Mouse (Mus musculus) spleen, adult 12 weeks (tissue): Measurements from ENCODE around the gene Banp.

ENCODE experiments used
- DNase-seq: peaks from one replicate; pipeline ENCODE4 v3.0.0; 2022; ENCODE audit warnings: low spot score

Gene Banp

DNA sequence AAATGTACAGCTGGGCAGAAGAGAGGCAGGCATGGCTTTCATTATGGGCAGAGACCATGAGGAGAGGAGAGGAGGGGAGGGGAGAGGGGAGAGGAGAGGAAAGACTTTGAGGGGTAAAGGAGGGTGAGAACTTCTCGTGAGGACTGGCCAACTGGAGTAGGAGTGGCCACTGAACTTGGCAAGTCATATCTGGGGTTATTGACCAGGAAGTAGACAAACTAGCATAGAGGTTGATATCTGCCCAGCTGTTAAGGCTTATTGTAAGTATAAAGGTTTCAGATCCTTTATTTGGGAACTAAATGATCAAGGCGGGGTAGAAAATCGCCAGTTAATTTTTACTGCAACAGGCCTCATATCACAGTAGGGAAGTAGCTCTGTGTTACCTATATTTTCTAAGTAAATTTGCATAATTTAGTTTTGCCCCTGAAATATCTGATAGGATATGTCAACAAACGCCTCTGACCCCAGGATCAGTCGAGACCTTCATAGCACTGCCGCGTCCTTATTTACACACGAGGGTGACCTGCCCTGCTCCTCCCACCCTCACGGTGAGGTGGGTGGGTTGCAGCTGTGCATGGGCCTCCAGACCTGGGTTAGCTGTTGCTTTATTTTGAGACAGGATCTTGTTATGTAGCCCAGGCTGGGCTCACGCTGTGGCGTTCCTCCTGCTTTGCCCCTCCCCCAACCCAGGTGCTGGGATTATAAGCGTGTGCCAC is 113.1 kb downstream of the Banp start:
- DNase-seq: no peak

DNA sequence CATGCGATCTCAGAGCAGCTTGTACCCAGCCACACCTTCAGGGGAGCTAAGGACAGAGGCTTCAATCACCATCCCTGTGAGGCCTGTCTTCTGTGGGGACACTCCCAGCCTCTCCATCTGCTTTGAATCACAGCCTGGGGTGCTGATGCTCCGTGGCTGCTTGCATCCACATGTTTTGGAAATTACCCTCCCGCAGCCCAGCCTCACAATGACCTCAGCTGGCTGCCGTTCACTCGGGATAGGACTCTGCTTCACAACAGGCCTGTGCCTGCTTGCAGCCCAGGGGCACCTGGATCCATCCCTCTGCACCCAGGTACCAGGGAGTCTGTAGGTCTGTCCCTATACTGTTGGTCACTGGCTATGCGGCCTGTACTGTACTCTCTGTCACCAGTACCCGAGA is 114.8 kb downstream of the Banp start:
- no peak for DNase-seq

DNA sequence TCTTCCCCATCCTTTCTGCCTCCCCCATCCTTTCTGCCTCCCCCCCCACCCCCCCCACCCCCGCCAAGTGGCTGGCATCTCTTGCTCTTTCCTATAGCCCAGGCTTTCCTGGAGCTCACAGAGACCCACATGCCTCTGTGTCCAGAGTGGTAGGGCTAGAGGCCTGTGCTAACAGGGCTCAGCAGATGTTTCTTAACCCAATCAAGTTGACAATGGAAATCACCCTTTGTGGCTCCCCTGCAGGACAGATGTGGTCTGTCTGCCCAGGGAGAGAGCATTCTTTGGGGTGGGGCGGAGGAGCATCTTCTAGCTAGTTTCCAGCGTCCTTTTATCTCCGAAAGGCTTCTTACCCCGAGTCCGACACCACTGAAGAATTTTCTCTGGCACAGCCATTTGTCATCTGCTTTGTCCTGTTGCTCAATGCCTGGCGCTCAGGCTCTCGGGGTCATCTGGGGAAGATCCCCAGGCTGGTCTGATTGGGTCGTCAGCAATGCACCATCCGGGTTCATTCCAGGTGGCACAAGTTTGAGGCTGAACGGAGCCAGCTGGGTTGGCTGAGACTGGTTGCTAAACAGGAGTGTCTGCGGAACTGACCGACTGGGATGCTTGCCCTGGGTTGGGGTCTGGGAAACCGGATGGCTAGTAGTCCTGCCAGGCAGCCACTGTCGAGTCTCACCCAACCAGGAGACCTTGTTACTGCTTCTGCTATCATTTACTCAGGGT is 118.4 kb downstream of the Banp start:
- no peak for DNase-seq

DNA sequence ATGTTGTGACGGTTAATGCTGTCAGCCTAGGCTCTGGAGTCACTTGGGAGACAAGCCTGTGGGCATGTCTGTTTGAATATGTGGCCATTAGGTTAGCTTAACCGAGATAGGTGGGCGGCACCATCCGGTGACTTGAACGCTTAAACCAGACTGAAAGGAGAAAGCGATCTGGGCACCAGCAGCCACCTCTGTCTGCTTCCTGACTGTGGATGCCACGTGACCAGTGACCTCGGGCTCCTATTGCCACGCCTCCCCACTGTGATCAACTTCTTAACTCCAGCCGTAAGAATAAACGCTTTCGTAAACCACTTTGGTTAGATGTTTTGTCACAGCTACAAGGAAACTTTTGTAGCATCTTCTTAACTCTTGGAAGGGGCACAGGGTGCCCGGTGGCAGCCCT is 119.1 kb downstream of the Banp start:
- no peak for DNase-seq

DNA sequence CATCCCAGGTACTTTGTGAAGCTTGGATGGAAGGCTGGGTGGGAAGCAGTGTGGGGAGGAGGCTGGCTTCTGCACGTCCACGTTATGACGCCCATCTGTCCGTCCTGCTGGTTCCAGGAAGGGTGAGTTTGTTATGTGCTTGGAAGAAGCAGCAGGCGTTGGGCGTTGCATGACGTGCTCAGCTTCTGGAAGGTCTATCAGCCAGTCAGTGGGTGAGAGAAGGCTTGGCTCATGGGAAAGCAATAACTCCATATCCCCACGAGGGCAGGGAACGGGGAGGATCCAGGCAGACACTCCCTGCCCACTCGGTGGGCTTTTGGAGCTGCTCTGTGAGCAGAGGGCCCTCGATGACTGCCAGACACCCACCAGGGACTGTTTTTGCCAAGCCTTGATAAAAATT is 119.7 kb downstream of the Banp start:
- DNase-seq: no peak

DNA sequence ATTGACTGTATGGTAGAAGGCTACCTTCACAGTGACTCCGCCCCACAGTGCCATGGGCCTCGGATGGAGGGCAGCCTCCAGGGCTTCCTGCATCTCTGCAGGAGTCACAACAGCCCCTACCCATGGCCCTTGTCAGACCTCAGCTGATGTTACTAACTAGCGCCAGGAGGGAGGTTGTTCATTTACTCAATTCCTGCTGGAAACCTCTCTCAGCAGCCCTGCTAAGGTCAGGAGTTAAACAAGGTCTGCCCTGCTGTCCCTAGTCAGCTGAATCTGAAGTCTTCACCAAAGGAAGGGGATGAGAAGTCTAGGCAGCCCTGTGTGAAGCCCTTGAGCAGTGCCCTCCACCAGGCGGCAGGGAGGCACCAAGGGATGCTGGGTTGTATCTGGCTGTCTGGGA is 121.6 kb downstream of the Banp start:
- DNase-seq: no peak

DNA sequence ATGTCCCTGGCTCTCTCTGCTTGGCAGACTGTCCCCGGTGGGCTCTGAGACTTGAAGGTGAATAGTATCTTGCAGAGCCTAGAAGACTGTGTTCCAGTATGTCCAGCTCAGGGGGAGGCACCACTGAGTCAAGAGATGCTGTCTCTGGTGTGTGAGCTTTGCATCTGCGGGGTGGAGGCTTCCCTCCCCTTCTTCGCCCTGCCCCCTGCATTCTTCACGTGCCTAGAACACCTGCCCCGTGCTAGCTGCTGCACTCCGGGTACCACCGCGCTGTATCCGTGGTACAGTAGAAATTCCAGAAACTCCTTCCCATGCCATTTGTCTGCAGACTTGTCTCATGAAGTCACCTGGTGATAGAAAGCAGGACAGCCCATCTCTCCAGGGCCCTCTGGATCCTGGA is 124.4 kb downstream of the Banp start:
- DNase-seq: no peak

DNA sequence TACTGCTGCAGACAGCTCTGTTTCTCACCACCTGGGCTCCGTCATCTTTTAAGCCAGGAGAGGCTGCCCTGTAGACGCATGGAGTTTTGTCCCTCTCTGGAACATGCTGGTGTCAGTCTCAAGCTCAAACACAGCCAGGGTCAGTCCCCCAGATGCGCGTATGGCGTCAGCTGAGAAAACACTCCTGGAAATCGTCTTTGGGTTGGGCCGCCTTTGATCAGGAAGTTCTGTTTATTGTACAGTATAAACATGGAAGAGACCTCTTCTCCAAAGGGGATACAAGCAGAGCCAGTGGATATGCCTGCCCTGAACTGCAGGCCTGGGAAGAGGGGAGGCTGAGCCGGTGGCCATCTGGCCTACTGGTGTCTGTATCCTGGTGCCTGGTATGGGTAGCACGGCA is 124.9 kb downstream of the Banp start:
- no peak for DNase-seq

DNA sequence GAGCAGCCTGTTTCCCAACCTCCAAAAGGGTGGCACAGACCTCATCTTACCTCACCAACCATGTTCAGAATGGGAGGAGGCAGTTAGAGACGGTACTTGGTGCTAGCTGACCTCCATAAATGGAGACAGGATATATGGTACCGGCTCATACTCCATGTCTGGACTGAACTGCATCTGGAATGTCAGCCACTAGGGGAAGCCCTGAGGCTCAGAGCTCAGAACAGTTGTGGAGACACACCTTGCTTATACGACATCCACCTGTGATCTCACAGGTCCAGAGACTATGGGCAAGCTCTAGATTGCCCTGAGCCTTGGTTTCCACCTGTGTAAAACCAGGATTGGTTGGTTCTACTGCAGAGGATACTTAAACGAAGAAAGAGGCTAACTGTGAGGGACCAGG is 125.4 kb downstream of the Banp start:
- no peak for DNase-seq

DNA sequence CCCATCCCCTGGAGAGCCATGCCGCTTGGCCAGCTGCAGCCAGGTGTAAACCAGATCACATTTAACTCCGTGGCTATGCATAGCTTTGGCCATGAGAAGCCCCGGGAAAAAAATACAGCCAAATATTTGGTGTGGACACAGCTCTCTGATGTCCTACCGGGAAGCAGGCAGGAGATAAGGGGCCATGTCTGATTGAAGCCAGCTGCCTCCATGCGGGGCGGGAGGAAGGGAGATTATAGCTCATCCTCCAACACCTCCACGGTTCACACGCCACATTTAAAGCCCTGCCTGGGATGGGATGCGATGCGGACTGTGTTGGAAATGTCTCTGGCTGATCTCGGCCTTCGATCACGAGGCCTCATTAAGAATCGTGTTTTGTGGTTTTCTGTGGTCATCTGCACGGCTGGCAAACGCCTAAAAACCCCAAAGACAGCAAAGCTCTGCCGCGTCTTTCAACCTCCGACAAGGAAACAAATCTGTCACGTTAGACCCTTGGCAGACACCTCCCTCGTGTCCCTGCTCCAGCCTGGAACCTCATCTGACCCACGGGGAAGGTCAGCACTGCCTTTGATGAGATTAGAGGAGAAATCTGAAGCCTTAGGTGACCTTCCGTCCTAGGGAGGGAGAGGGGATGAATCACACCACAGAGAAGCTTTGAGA is 126.8 kb downstream of the Banp start:
- DNase-seq: no peak

DNA sequence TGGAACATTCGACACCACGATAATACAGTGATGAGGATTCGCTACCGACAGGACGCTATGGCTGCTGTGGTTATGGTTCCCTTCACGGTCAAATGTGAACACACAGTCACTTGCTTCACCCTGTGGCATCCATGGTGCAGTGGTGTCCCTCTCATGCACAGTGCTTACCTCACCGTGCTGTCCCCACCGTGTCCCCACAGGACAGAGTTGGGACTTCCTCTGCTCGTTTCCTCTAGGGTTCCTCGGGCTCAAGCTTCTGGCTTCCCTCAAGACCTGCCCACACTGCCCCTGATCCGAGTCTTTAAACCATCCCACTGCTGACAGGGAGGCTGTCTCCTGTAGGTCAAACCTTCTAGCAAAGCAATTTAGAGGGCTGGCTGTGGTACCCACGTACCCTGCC is 128.8 kb downstream of the Banp start:
- DNase-seq: no peak
